Mouse (Mus musculus) embryonic facial prominence, embryonic 14.5 days (tissue): ENCODE measurements around the gene Prim2. TPM values are rescaled to one million over a fixed set of nuclear protein-coding genes. Genes with fewer than 3 reads are reported as not detected.

ENCODE experiments used
- ATAC-seq: fragments of 200-750 bp; cut with Nextera tagmentation; 2 replicates; pipeline ENCODE4 v1.8.0; 2017; ENCODE audit warnings: low read depth, moderate number of reproducible peaks, moderate TSS enrichment
- DNase-seq: peaks from one replicate; pipeline ENCODE4 v3.0.0-alpha.2; 2015; ENCODE audit warnings: low spot score
- H3K27ac ChIP-seq: fragments of 300-500 bp; sonication (generic); replicated peaks from 2 replicates; pipeline ENCODE4 v1.5.1; 2014; ENCODE audit warnings: low read depth, mild to moderate bottlenecking, low read length, moderate library complexity
- H3K27me3 ChIP-seq: fragments of 300-500 bp; sonication (generic); replicated peaks from 2 replicates; pipeline ENCODE4 v1.6.1; 2014; ENCODE audit warnings: low read length; ENCODE audit not compliant: control insufficient read depth, insufficient read depth
- H3K36me3 ChIP-seq: fragments of 300-500 bp; sonication (generic); 2 replicates; pipeline ENCODE4 v1.6.1; 2014; ENCODE audit warnings: low read length, mixed read lengths; ENCODE audit not compliant: control insufficient read depth, insufficient read depth
- H3K4me1 ChIP-seq: fragments of 300-500 bp; sonication (generic); 2 replicates; pipeline ENCODE4 v1.6.1; 2014; ENCODE audit warnings: antibody characterized with exemption, low read length; ENCODE audit not compliant: control insufficient read depth, insufficient read depth
- H3K4me2 ChIP-seq: fragments of 300-500 bp; sonication (generic); 2 replicates; pipeline ENCODE4 v1.6.1; 2014; ENCODE audit warnings: low read depth, mild to moderate bottlenecking, low read length, moderate library complexity, mixed read lengths
- H3K4me3 ChIP-seq: fragments of 300-500 bp; sonication (generic); 2 replicates; pipeline ENCODE4 v1.5.1; 2014; ENCODE audit warnings: low read depth, mild to moderate bottlenecking, low read length
- H3K9ac ChIP-seq: fragments of 300-500 bp; sonication (generic); 2 replicates; pipeline ENCODE4 v1.6.1; 2014; ENCODE audit warnings: low read depth, mild to moderate bottlenecking, low read length, moderate library complexity, mixed read lengths
- H3K9me3 ChIP-seq: fragments of 300-500 bp; sonication (generic); 2 replicates; pipeline ENCODE4 v1.6.1; 2016; ENCODE audit warnings: low read length; ENCODE audit not compliant: control insufficient read depth
- whole genome bisulfite sequencing: fragments of 180-500 bp; shearing (Covaris S2); extraction: QIAGEN DNeasy Blood & Tissue Kit; methylation state at CpG from one replicate; pipeline ENCODE4 v1.1.7; 2014; 5-methylcytosine and 5-hydroxymethylcytosine counted together
- polyA plus RNA-seq: library from polyadenylated mRNA; unstranded; fragments of >200 nt; fragmentation: Nextera tagmentation; extraction: Ambion mirVana; gene quantifications from 2 replicates; pipeline ENCODE4 v1.2.1, GENCODE M21; 2014

The Prim2 gene
- polyA plus RNA-seq, 1 experiment from 2014 or later: 26.6 TPM

- no peak overlapping the region for H3K4me3 ChIP-seq
- H3K9ac ChIP-seq: no peak overlapping the region
- no peak overlapping the region for H3K4me2 ChIP-seq
- H3K36me3 ChIP-seq: no peaks in the 10 kb centered on the region
- H3K27ac ChIP-seq: no peak overlapping the region
- 95% methylated on average over 4 of the region's 4 CpGs for WGBS
- no peak for ATAC-seq
- H3K27me3 ChIP-seq: no peaks in the 10 kb centered on the region
- no peak for DNase-seq
- H3K4me1 ChIP-seq: no peaks in the 10 kb centered on the region
- H3K9me3 ChIP-seq: no peaks in the 10 kb centered on the region
Observed at GRCm38 (mm10) chr1:33536272-33537004, 133.2 kb downstream of the Prim2 start.

GRCm38 (mm10) chr1:33535140-33535686 lies 134.4 kb downstream of the Prim2 start:
- no peak for DNase-seq
- Histone ChIP-seq H3K4me1 (no peaks in the 10 kb centered on the region), H3K9me3 (no peaks in the 10 kb centered on the region), H3K27me3 (no peaks in the 10 kb centered on the region), H3K4me3 (no peak overlapping the region), H3K4me2 (no peak overlapping the region), H3K9ac (no peak overlapping the region), H3K27ac (no peak overlapping the region), H3K36me3 (no peaks in the 10 kb centered on the region)
- no peak for ATAC-seq
- WGBS: 79% methylated on average over 2 of the region's 2 CpGs

- H3K9ac ChIP-seq: no peak overlapping the region
- DNase-seq (no peak), ATAC-seq (no peak)
- H3K4me2 ChIP-seq: no peak overlapping the region
- H3K4me1 ChIP-seq: no peaks in the 10 kb centered on the region
- no peak overlapping the region for H3K27ac ChIP-seq
- no peaks in the 10 kb centered on the region for H3K27me3 ChIP-seq
- 78% methylated on average over 3 of the region's 3 CpGs for WGBS
- H3K4me3 ChIP-seq: no peak overlapping the region
- H3K9me3 ChIP-seq: no peaks in the 10 kb centered on the region
- no peaks in the 10 kb centered on the region for H3K36me3 ChIP-seq
Observed at GRCm38 (mm10) chr1:33531860-33532259, 137.7 kb downstream of the Prim2 start.

GRCm38 (mm10) chr1:33531097-33531856 lies 138.3 kb downstream of the Prim2 start:
- WGBS: 88% methylated on average over 5 of the region's 5 CpGs
- DNase-seq: no peak
- Histone ChIP-seq H3K4me3 (no peak overlapping the region), H3K9ac (no peak overlapping the region), H3K9me3 (no peaks in the 10 kb centered on the region), H3K27me3 (no peaks in the 10 kb centered on the region), H3K27ac (no peak overlapping the region), H3K4me2 (no peak overlapping the region), H3K4me1 (no peaks in the 10 kb centered on the region), H3K36me3 (no peaks in the 10 kb centered on the region)
- no peak for ATAC-seq

GRCm38 (mm10) chr1:33530491-33530890 lies 139.1 kb downstream of the Prim2 start:
- ATAC-seq (no peak), DNase-seq (no peak)
- WGBS: 98% methylated on average over 2 of the region's 2 CpGs
- Histone ChIP-seq H3K27ac (no peak overlapping the region), H3K9me3 (no peaks in the 10 kb centered on the region), H3K4me2 (no peak overlapping the region), H3K9ac (no peak overlapping the region), H3K36me3 (no peaks in the 10 kb centered on the region), H3K4me3 (no peak overlapping the region), H3K4me1 (no peaks in the 10 kb centered on the region), H3K27me3 (no peaks in the 10 kb centered on the region)

GRCm38 (mm10) chr1:33529543-33530232 lies 139.9 kb downstream of the Prim2 start:
- WGBS: 81% methylated on average over 8 of the region's 8 CpGs
- no peak overlapping the region for H3K9ac ChIP-seq
- no peaks in the 10 kb centered on the region for H3K4me1 ChIP-seq
- DNase-seq (no peak), ATAC-seq (no peak)
- no peaks in the 10 kb centered on the region for H3K9me3 ChIP-seq
- H3K4me2 ChIP-seq: no peak overlapping the region
- H3K27me3 ChIP-seq: no peaks in the 10 kb centered on the region
- H3K27ac ChIP-seq: no peak overlapping the region
- no peak overlapping the region for H3K4me3 ChIP-seq
- H3K36me3 ChIP-seq: no peaks in the 10 kb centered on the region

- Histone ChIP-seq H3K27me3 (no peaks in the 10 kb centered on the region), H3K4me1 (no peaks in the 10 kb centered on the region), H3K36me3 (no peaks in the 10 kb centered on the region), H3K9me3 (no peaks in the 10 kb centered on the region), H3K4me2 (no peak overlapping the region), H3K9ac (no peak overlapping the region), H3K4me3 (no peak overlapping the region), H3K27ac (no peak overlapping the region)
- ATAC-seq (peak; percentile 51; the same call in 1 of the 2 replicates), DNase-seq (peak; percentile 40)
- 52% methylated on average over 6 of the region's 6 CpGs for WGBS
Observed at GRCm38 (mm10) chr1:33527352-33527863, 142.2 kb downstream of the Prim2 start.

GRCm38 (mm10) chr1:33523223-33523622 lies 146.4 kb downstream of the Prim2 start:
- Histone ChIP-seq H3K4me3 (no peak overlapping the region), H3K36me3 (no peaks in the 10 kb centered on the region), H3K27me3 (no peaks in the 10 kb centered on the region), H3K9ac (no peak overlapping the region), H3K9me3 (no peaks in the 10 kb centered on the region), H3K4me1 (no peaks in the 10 kb centered on the region), H3K27ac (no peak overlapping the region), H3K4me2 (no peak overlapping the region)
- 76% methylated on average over 5 of the region's 5 CpGs for WGBS
- no peak for DNase-seq
- ATAC-seq: no peak
